Mouse (Mus musculus) stomach, embryonic 14.5 days (tissue): Measurements from ENCODE around the gene Urah. TPM values are rescaled to one million over a fixed set of nuclear protein-coding genes. Genes with fewer than 3 reads are reported as not detected.

Experiments used
- ATAC-seq: fragments of 200-750 bp; cut with Nextera tagmentation; 2 replicates; pipeline ENCODE4 v1.8.0; 2017; ENCODE audit warnings: low read depth, moderate TSS enrichment; ENCODE audit not compliant: insufficient number of reproducible peaks, insufficient read depth, low FRiP score
- H3K27ac ChIP-seq: fragments of 300-500 bp; sonication (generic); 2 replicates; pipeline ENCODE4 v1.5.1; 2014; ENCODE audit warnings: mild to moderate bottlenecking, low read length, moderate library complexity, mixed read lengths
- H3K27me3 ChIP-seq: fragments of 300-500 bp; sonication (generic); 2 replicates; pipeline ENCODE4 v1.6.1; 2014; ENCODE audit warnings: low read length, control low read depth, mixed read lengths; ENCODE audit not compliant: control insufficient read depth, insufficient read depth
- H3K36me3 ChIP-seq: fragments of 300-500 bp; sonication (generic); 2 replicates; pipeline ENCODE4 v1.6.1; 2014; ENCODE audit warnings: mild to moderate bottlenecking, control low read depth, low read length, moderate library complexity, mixed read lengths; ENCODE audit not compliant: control insufficient read depth, insufficient read depth
- H3K4me1 ChIP-seq: fragments of 300-500 bp; sonication (generic); 2 replicates; pipeline ENCODE4 v1.6.1; 2014; ENCODE audit warnings: low read length, control low read depth, mixed read lengths; ENCODE audit not compliant: control insufficient read depth, insufficient read depth
- H3K4me2 ChIP-seq: fragments of 300-500 bp; sonication (generic); replicated peaks from 2 replicates; pipeline ENCODE4 v1.6.1; 2014; ENCODE audit warnings: low read depth, low read length, control low read depth
- H3K4me3 ChIP-seq: fragments of 300-500 bp; sonication (generic); 2 replicates; pipeline ENCODE4 v1.5.1; 2014; ENCODE audit warnings: low read depth, low read length, control low read depth
- H3K9ac ChIP-seq: fragments of 300-500 bp; sonication (generic); replicated peaks from 2 replicates; pipeline ENCODE4 v1.6.1; 2014; ENCODE audit warnings: low read depth, mild to moderate bottlenecking, control low read depth, low read length, moderate library complexity, mixed read lengths
- H3K9me3 ChIP-seq: fragments of 300-500 bp; sonication (generic); 2 replicates; pipeline ENCODE4 v1.6.1; 2016; ENCODE audit warnings: low read depth, low read length, control low read depth; ENCODE audit not compliant: control insufficient read depth
- WGBS: fragments of 180-500 bp; shearing (Covaris S2); extraction: QIAGEN DNeasy Blood & Tissue Kit; methylation state at CpG from one replicate; pipeline ENCODE4 v1.1.7; 2014; 5-methylcytosine and 5-hydroxymethylcytosine counted together
- polyA plus RNA-seq: library from polyadenylated mRNA; unstranded; fragments of >200 nt; fragmentation: Nextera tagmentation; extraction: Ambion mirVana; gene quantifications from 2 replicates; pipeline ENCODE4 v1.2.1, GENCODE M21; 2014

The Urah gene
- polyA plus RNA-seq, 1 experiment from 2014 or later: 14.2 TPM

DNA sequence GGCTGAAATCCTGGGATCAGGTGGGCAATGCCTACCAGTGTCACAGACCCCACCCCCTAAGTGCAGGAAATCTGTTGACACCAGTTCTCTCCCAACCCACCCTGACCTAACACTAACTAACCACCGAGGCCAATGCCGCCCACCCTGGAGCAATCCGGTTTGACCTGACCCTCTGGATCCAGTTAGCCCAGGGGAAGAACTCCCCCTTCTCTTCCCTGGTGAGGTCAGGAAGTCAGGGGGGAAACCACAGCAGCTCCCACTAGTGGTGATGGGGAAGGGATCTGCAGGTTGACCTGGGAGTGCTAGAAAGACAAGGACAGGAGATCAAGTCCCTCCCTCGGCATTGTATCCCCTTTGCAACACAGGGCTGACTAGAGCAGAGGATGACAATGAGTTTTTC, 10.9 kb downstream of the Urah start:
- no peaks in the 10 kb centered on the region for H3K9me3 ChIP-seq
- no peaks in the 10 kb centered on the region; the same call in 1 of the 2 replicates for H3K36me3 ChIP-seq
- ATAC-seq: no peak
- no peak overlapping the region for H3K27ac ChIP-seq
- H3K4me3 ChIP-seq: no peak overlapping the region
- H3K27me3 ChIP-seq: no peaks in the 10 kb centered on the region
- no peak overlapping the region for H3K9ac ChIP-seq
- 0 out of 2 replicates have a peak, but pooled peaks cover 4% of the 10 kb centered on the region for H3K4me1 ChIP-seq
- 61% methylated on average over 4 of the region's 4 CpGs for WGBS
- H3K4me2 ChIP-seq: no peak overlapping the region

DNA sequence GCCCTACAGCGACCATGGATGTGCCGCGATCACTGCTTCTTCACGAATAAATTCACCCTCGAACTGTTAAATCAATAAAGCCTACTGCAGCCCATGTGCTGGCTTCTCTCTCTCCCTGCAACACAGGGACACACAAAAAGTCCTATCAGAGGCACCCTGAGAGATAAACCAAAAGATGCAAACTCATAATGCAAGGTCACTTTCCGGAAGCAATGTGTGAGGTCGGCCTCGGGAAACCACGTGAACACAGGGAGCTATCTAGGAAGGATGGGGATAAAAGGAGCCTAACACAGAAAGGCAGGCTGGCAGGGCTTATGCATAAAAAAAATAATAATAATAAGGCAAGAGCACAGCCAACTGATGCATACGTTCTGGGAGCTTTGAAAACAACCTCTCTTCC, 11.9 kb downstream of the Urah start:
- H3K4me2 ChIP-seq: no peak overlapping the region
- WGBS: 78% methylated on average over 10 of the region's 10 CpGs
- ATAC-seq: no peak
- H3K4me1 ChIP-seq: 0 out of 2 replicates have a peak, but pooled peaks cover 4% of the 10 kb centered on the region
- H3K36me3 ChIP-seq: peaks cover 4% of the 10 kb centered on the region; the same call in 1 of the 2 replicates
- no peaks in the 10 kb centered on the region for H3K27me3 ChIP-seq
- H3K27ac ChIP-seq: no peak overlapping the region
- H3K9me3 ChIP-seq: no peaks in the 10 kb centered on the region
- H3K9ac ChIP-seq: no peak overlapping the region
- no peak overlapping the region for H3K4me3 ChIP-seq

DNA sequence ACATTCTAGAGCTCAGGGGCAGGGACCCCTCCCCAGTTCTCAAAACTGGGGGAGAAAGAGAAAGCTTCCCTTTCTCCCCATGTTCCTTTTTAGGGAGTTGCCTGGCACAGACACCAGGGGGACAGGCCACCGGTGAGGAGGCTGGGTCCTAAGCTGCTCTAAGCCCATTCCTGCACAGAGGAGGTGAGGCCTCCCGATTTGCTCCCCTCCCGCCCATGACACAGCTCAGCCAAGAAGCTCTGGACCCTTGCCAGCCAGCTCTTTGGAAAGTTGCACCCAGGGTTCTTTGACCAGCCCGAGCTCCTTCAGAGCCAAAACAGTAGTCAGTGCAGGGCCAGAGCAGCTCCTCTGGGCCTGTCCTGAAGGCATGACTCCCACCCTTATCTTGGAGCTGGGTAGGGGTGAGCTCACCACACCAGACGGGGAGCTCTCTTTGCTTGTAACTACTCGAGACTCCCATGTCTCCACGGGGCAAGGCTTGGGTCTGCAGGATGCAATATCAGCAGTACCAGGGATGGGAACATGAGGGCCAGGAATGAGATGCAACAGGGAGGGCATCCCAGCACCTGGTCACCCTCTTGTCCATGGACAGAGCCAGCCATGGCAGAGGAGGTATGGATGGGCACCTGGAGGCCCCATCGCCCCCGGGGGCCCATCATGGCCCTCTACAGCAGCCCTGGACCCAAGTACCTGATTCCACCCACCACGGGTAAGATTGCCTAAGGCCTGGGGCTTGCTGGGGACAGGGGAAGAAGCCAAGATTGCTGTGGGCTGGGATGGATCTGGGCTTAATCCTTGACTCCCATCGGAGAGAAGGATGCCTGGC, 13.2 kb downstream of the Urah start, which contains the start of gene Odf3:
Gene Odf3, plus strand, starts transcription at position 51 of the 826 bp plus-strand sequence.
- Histone ChIP-seq H3K27me3 (no peaks in the 10 kb centered on the region), H3K4me1 (0 out of 2 replicates have a peak, but pooled peaks cover 4% of the 10 kb centered on the region), H3K4me2 (no peak within 1 kb of the TSS), H3K4me3 (no peak within 1 kb of the TSS), H3K9me3 (no peaks in the 10 kb centered on the region), H3K27ac (no peak within 1 kb of the TSS), H3K36me3 (peaks cover 9% of the 10 kb centered on the region; the same call in 1 of the 2 replicates), H3K9ac (no peak within 1 kb of the TSS)
- no peak for ATAC-seq
- WGBS: 60% methylated on average over 11 of the region's 11 CpGs

DNA sequence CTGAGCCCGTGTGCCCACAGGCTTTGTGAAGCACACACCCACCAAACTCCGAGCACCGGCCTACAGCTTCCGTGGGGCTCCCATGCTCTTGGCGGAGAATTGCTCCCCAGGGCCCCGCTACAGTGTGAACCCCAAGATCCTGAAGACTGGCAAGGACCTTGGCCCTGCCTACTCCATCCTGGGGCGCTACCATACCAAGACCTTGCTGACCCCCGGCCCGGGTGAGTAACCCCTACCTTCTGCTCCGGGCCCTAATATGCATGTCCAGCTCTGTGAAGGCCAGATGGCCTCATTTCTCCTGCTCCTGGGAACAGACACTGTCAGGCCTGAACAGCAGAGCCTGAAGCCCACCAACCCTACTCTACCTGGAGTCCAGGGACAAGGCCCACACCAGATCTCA, 13.8 kb downstream of the Urah start:
- no peak overlapping the region for H3K4me3 ChIP-seq
- no peak overlapping the region for H3K9ac ChIP-seq
- H3K36me3 ChIP-seq: peaks cover 14% of the 10 kb centered on the region
- H3K4me2 ChIP-seq: no peak overlapping the region
- 90% methylated on average over 10 of the region's 10 CpGs for WGBS
- no peak overlapping the region for H3K27ac ChIP-seq
- no peak for ATAC-seq
- 0 out of 2 replicates have a peak, but pooled peaks cover 4% of the 10 kb centered on the region for H3K4me1 ChIP-seq
- H3K27me3 ChIP-seq: no peaks in the 10 kb centered on the region
- H3K9me3 ChIP-seq: no peaks in the 10 kb centered on the region

DNA sequence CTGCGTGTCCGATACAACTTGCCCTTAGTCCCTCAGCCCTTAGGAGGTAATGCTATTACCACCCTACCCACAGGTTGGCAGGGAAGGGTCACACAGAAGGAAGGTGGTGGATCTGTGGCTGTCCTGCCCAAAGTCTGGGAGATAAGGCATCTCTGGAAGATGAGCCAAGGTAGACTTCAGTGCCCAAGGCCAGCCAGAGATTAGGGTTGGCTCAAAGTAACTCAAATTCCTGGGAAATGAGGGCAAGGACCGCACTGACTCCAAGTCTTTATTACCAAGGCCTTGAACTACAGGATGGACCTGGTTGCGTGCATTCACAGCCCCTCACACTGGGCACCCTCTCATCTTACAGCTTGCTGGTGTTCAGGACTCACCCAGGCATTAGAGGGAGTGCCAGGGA, 17.1 kb downstream of the Urah start:
- H3K4me1 ChIP-seq: peaks cover 5% of the 10 kb centered on the region; the same call in 1 of the 2 replicates
- no peaks in the 10 kb centered on the region for H3K27me3 ChIP-seq
- 95% methylated on average over 4 of the region's 4 CpGs for WGBS

DNA sequence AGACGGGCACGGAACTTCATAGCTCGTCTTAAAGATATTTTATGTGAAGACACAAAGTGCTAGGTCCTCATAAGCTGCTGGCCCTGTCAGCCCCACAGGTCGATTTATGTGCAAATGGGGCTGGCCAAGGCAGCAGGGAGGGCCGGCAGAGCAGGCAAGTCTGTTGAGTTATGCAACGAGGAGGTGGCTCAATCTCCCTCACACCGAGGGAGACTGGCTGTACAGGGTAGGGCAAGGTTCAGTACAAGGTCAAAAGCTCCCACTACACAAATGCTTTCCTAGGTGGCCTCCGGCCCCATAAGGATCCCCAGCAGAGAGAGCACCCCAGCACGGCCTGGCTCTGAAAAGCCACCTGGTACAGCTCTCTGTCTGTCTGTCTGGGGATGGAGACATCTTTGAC, 18.6 kb downstream of the Urah start:
- no peak for ATAC-seq
- H3K4me2 ChIP-seq: no peak overlapping the region

More for the DNA sequence above, 17.1 kb downstream of the Urah start:
- Histone ChIP-seq H3K27ac (no peak overlapping the region), H3K4me2 (no peak overlapping the region), H3K4me3 (no peak overlapping the region), H3K36me3 (peaks cover 24% of the 10 kb centered on the region), H3K9me3 (no peaks in the 10 kb centered on the region), H3K9ac (no peak overlapping the region)
- no peak for ATAC-seq

DNA sequence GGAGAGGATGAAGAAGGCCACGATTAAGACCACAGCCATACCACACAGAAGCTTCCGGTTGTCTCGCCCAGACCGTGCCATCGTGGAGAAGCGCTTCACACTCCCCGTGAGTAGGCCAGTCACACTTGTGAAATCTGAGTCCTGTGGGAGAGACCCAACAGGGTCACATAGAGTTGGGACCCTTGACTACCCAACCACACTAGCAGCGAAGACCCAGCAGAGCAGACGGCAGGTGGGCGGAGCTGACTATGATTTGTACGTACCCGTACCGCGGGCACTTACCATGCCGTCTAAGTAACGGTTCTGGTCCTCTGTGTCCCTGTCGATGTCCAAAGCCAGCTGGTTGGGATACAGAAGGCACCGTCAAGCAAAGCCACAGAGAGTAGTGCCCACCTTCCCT, 19.7 kb downstream of the Urah start:
- Histone ChIP-seq H3K4me2 (no peak overlapping the region), H3K4me3 (no peak overlapping the region), H3K9ac (no peak overlapping the region), H3K27me3 (no peaks in the 10 kb centered on the region), H3K36me3 (peaks cover 36% of the 10 kb centered on the region), H3K9me3 (no peaks in the 10 kb centered on the region), H3K4me1 (peaks cover 13% of the 10 kb centered on the region), H3K27ac (no peak overlapping the region)
- WGBS: 91% methylated on average over 18 of the region's 18 CpGs
- no peak for ATAC-seq

More for the DNA sequence above, 18.6 kb downstream of the Urah start:
- Histone ChIP-seq H3K36me3 (peaks cover 25% of the 10 kb centered on the region), H3K27me3 (no peaks in the 10 kb centered on the region), H3K4me3 (no peak overlapping the region), H3K9ac (no peak overlapping the region), H3K27ac (no peak overlapping the region), H3K4me1 (peaks cover 12% of the 10 kb centered on the region; the same call in 1 of the 2 replicates), H3K9me3 (no peaks in the 10 kb centered on the region)
- WGBS: 80% methylated on average over 9 of the region's 9 CpGs

DNA sequence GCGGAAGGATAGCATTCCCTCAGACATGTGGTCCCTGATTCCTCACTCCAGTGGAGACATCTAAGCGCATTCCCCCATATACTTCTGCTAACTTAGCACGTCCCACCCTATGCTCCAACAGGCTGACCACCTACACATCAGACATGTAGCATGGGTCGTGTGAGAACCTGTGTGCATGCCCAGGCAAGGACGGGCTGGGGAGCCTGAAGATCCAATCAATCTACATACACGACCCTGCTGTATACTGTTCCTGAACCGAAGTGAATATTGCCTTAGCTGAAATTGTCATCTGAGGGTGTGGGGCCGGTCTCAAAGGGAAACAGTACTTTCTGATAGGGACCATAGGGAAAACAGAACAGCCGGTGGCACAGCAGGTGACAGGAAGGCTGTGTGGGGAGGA, 20.4 kb downstream of the Urah start:
- ATAC-seq: no peak
- H3K4me1 ChIP-seq: peaks cover 13% of the 10 kb centered on the region
- peak overlapping the region; percentile 87 for H3K4me3 ChIP-seq
- H3K4me2 ChIP-seq: peak overlapping the region; percentile 99
- 72% methylated on average over 9 of the region's 9 CpGs for WGBS
- no peaks in the 10 kb centered on the region for H3K9me3 ChIP-seq
- H3K36me3 ChIP-seq: peaks cover 40% of the 10 kb centered on the region
- H3K9ac ChIP-seq: peak overlapping the region; percentile 88
- no peaks in the 10 kb centered on the region for H3K27me3 ChIP-seq
- H3K27ac ChIP-seq: no peak overlapping the region
